Mouse (Mus musculus) intestine, embryonic 14.5 days (tissue): Measurements from ENCODE around the gene Myom3. TPM values are rescaled to one million over a fixed set of nuclear protein-coding genes. Genes with fewer than 3 reads are reported as not detected.

Source experiments
- ATAC-seq: fragments of 200-750 bp; cut with Nextera tagmentation; replicated peaks from 2 replicates; pipeline ENCODE4 v1.8.0; 2017; ENCODE audit warnings: low read depth, moderate number of reproducible peaks, moderate TSS enrichment, moderate library complexity; ENCODE audit not compliant: low FRiP score, low TSS enrichment
- DNase-seq: peaks from one replicate; pipeline ENCODE4 v3.0.0-alpha.2; 2018; ENCODE audit warnings: low spot score
- H3K27ac ChIP-seq: fragments of 300-500 bp; sonication (generic); 2 replicates; pipeline ENCODE4 v1.5.1; 2014; ENCODE audit warnings: low read depth, mild to moderate bottlenecking, control low read depth
- H3K27me3 ChIP-seq: fragments of 300-500 bp; sonication (generic); replicated peaks from 2 replicates; pipeline ENCODE4 v1.6.1; 2014; ENCODE audit warnings: low read length, control low read depth; ENCODE audit not compliant: control insufficient read depth, insufficient read depth
- H3K36me3 ChIP-seq: fragments of 300-500 bp; sonication (generic); 2 replicates; pipeline ENCODE4 v1.6.1; 2014; ENCODE audit warnings: low read length, control low read depth; ENCODE audit not compliant: control insufficient read depth, insufficient read depth
- H3K4me1 ChIP-seq: fragments of 300-500 bp; sonication (generic); replicated peaks from 2 replicates; pipeline ENCODE4 v1.6.1; 2014; ENCODE audit warnings: low read length, control low read depth, mixed read lengths; ENCODE audit not compliant: control insufficient read depth, insufficient read depth
- H3K4me2 ChIP-seq: fragments of 300-500 bp; sonication (generic); 2 replicates; pipeline ENCODE4 v1.6.1; 2014; ENCODE audit warnings: low read length
- H3K4me3 ChIP-seq: fragments of 300-500 bp; sonication (generic); 2 replicates; pipeline ENCODE4 v1.5.1; 2014; ENCODE audit warnings: low read depth, low read length, control low read depth, mixed read lengths
- H3K9ac ChIP-seq: fragments of 300-500 bp; sonication (generic); 2 replicates; pipeline ENCODE4 v1.6.1; 2014; ENCODE audit warnings: mild to moderate bottlenecking, low read length
- H3K9me3 ChIP-seq: fragments of 300-500 bp; sonication (generic); 2 replicates; pipeline ENCODE4 v1.6.1; 2016; ENCODE audit warnings: low read length, control low read depth; ENCODE audit not compliant: control insufficient read depth
- WGBS: fragments of 180-500 bp; shearing (Covaris S2); extraction: QIAGEN DNeasy Blood & Tissue Kit; methylation state at CpG from one replicate; pipeline ENCODE4 v1.1.7; 2014; 5-methylcytosine and 5-hydroxymethylcytosine counted together
- polyA plus RNA-seq: library from polyadenylated mRNA; unstranded; fragments of >200 nt; fragmentation: Nextera tagmentation; extraction: Ambion mirVana; gene quantifications from 2 replicates; pipeline ENCODE4 v1.2.1, GENCODE M21; 2014

Myom3 gene
- polyA plus RNA-seq, 1 experiment from 2014 or later, result 0.51 TPM

- Histone ChIP-seq H3K36me3 (no peaks in the 10 kb centered on the region), H3K9ac (no peak overlapping the region), H3K4me2 (peak overlapping the region; percentile 47), H3K4me3 (peak overlapping the region; percentile 21), H3K4me1 (0 out of 2 replicates have a peak, but pooled peaks cover 2% of the 10 kb centered on the region), H3K9me3 (no peaks in the 10 kb centered on the region), H3K27me3 (no peaks in the 10 kb centered on the region), H3K27ac (no peak overlapping the region)
- ATAC-seq (peak; percentile 88), DNase-seq (peak; percentile 88)
- 7% methylated on average over 19 of the region's 19 CpGs for WGBS
Observed at GRCm38 (mm10) chr4:135762251-135762906, 2.9 kb downstream of the Myom3 start.

GRCm38 (mm10) chr4:135764700-135765099, 5.2 kb downstream of the Myom3 start:
- DNase-seq, result no peak

GRCm38 (mm10) chr4:135765707-135766106, 6.2 kb downstream of the Myom3 start:
- no peak for ATAC-seq
- Histone ChIP-seq H3K4me1 (0 out of 2 replicates have a peak, but pooled peaks cover 2% of the 10 kb centered on the region), H3K4me3 (no peak overlapping the region), H3K4me2 (no peak overlapping the region), H3K9me3 (no peaks in the 10 kb centered on the region), H3K27ac (no peak overlapping the region), H3K27me3 (no peaks in the 10 kb centered on the region), H3K36me3 (no peaks in the 10 kb centered on the region), H3K9ac (no peak overlapping the region)
- WGBS, result 73% methylated on average over 8 of the region's 8 CpGs
- DNase-seq, result no peak

More at GRCm38 (mm10) chr4:135764700-135765099, 5.2 kb downstream of the Myom3 start:
- Histone ChIP-seq H3K27me3 (no peaks in the 10 kb centered on the region), H3K4me1 (0 out of 2 replicates have a peak, but pooled peaks cover 2% of the 10 kb centered on the region), H3K4me2 (no peak overlapping the region), H3K27ac (no peak overlapping the region), H3K36me3 (no peaks in the 10 kb centered on the region), H3K9ac (no peak overlapping the region), H3K4me3 (no peak overlapping the region), H3K9me3 (no peaks in the 10 kb centered on the region)
- WGBS, result 90% methylated on average over 13 of the region's 13 CpGs
- no peak for ATAC-seq

GRCm38 (mm10) chr4:135766976-135767375, 7.5 kb downstream of the Myom3 start:
- 78% methylated on average over 3 of the region's 3 CpGs for WGBS
- Histone ChIP-seq H3K9ac (no peak overlapping the region), H3K9me3 (no peaks in the 10 kb centered on the region), H3K4me3 (no peak overlapping the region), H3K27ac (no peak overlapping the region), H3K27me3 (no peaks in the 10 kb centered on the region), H3K4me1 (0 out of 2 replicates have a peak, but pooled peaks cover 1% of the 10 kb centered on the region), H3K4me2 (no peak overlapping the region), H3K36me3 (no peaks in the 10 kb centered on the region)
- DNase-seq, result no peak
- ATAC-seq, result no peak

GRCm38 (mm10) chr4:135768572-135769526, 9.3 kb downstream of the Myom3 start:
- no peak overlapping the region for H3K27ac ChIP-seq
- 57% methylated on average over 14 of the region's 14 CpGs for WGBS
- no peak overlapping the region for H3K4me3 ChIP-seq
- no peak overlapping the region for H3K9ac ChIP-seq
- ATAC-seq (no peak), DNase-seq (peak; percentile 64)
- H3K36me3 ChIP-seq, result no peaks in the 10 kb centered on the region
- no peaks in the 10 kb centered on the region for H3K27me3 ChIP-seq
- H3K9me3 ChIP-seq, result no peaks in the 10 kb centered on the region
- no peak overlapping the region for H3K4me2 ChIP-seq
- H3K4me1 ChIP-seq, result no peaks in the 10 kb centered on the region

- Histone ChIP-seq H3K36me3 (no peaks in the 10 kb centered on the region), H3K9me3 (no peaks in the 10 kb centered on the region), H3K4me1 (no peaks in the 10 kb centered on the region), H3K9ac (no peak overlapping the region), H3K27me3 (no peaks in the 10 kb centered on the region), H3K27ac (no peak overlapping the region), H3K4me3 (no peak overlapping the region), H3K4me2 (no peak overlapping the region)
- WGBS, result 81% methylated on average over 18 of the region's 18 CpGs
- DNase-seq (no peak), ATAC-seq (no peak)
Observed at GRCm38 (mm10) chr4:135770611-135771305, 11.2 kb downstream of the Myom3 start.

GRCm38 (mm10) chr4:135771592-135771991, 12.1 kb downstream of the Myom3 start:
- Histone ChIP-seq H3K9me3 (no peaks in the 10 kb centered on the region), H3K27ac (no peak overlapping the region), H3K9ac (no peak overlapping the region), H3K4me2 (no peak overlapping the region), H3K4me1 (no peaks in the 10 kb centered on the region), H3K4me3 (no peak overlapping the region), H3K27me3 (no peaks in the 10 kb centered on the region), H3K36me3 (no peaks in the 10 kb centered on the region)
- DNase-seq (no peak), ATAC-seq (no peak)
- 77% methylated on average over 6 of the region's 6 CpGs for whole genome bisulfite sequencing

- Histone ChIP-seq H3K9ac (no peak overlapping the region), H3K4me2 (no peak overlapping the region), H3K4me3 (no peak overlapping the region), H3K27me3 (no peaks in the 10 kb centered on the region), H3K4me1 (no peaks in the 10 kb centered on the region), H3K27ac (no peak overlapping the region), H3K36me3 (no peaks in the 10 kb centered on the region), H3K9me3 (no peaks in the 10 kb centered on the region)
- DNase-seq (no peak), ATAC-seq (no peak)
- 74% methylated on average over 4 of the region's 4 CpGs for WGBS
Observed at GRCm38 (mm10) chr4:135772671-135773070, 13.2 kb downstream of the Myom3 start.
